Mouse (Mus musculus) brain, embryonic 14.5 days (tissue): ENCODE measurements at regions not wholly inside any gene's neighbourhood (a gene's known extent, or its start where the extent isn't known, plus 50 kb on each side); places are given as distances from the start of the nearest gene placed in this dataset.

Source experiments
- CTCF ChIP-seq: fragments of 200-500 bp; IDR thresholded peaks from 2 replicates; pipeline ENCODE4 v1.5.1; 2012; ENCODE audit warnings: inconsistent platforms, mild to moderate bottlenecking, moderate library complexity, borderline replicate concordance; ENCODE audit not compliant: insufficient read depth, insufficient read length; ENCODE audit errors: extremely low read depth
- POLR2A ChIP-seq: fragments of 200-500 bp; IDR thresholded peaks from 2 replicates; pipeline ENCODE4 v1.6.1; 2012; ENCODE audit warnings: mild to moderate bottlenecking, inconsistent platforms, borderline replicate concordance; ENCODE audit not compliant: poor library complexity, insufficient read depth, insufficient read length, severe bottlenecking; ENCODE audit errors: extremely low read depth

DNA sequence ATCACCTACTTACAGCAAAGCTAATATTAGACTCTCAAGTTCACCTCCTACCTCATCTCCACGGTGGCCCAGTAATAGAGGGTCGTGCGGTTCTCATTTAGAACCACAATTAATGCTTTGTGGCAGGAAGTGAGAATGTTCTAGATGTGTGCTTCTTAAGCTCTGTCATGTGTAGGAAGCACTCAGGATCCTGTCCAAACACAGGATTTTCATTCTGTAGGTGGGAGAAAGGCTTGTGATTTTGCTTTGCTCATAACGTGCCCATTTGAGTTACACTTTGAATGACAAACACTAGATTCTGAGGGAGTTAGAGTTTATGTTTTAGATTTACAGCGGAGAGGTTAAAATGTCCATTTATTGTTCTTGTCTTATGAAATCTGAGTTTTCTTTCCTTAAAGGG is 308.0 kb upstream of the Gm15217 start:
- TF ChIP-seq CTCF (no peak), POLR2A (no peak)
